Mouse (Mus musculus): ENCODE measurements around the gene Fabp2. TPM values are rescaled to one million over a fixed set of nuclear protein-coding genes. Genes with fewer than 3 reads are reported as not detected.

Fabp2 gene
- polyA plus RNA-seq, 1 experiment, result 215 TPM

DNA sequence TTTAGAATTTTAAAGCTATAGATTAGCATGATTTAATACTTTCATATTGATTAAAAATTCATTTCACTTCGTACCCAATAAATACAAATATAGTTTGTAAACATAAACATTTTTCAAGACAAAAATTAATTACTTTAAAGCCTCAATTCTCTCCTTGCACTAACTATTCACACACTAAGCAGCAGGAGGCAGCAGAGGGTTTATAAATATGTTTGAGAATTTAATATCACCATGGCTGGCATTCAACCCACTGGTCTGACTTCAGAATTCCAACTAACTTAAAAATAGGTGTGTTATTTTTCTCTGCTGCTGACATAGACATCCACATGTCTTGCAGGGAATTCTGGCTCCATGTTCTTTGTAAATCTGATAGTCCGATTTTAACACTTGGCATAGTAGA lies 44.3 kb downstream of the Fabp2 start:
- H3K36me3 ChIP-seq (ENCODE audit: control insufficient read depth, insufficient read depth, low read length), result peaks cover 18% of the 10 kb centered on the region
- WGBS, result 79% methylated on average over 2 of the region's 2 CpGs
- H3K27me3 ChIP-seq (ENCODE audit: control insufficient read depth, insufficient read depth, low read length), result no peaks in the 10 kb centered on the region
- no peak for TF ChIP-seq CTCF (IDR thresholded peaks at IDR 0.05; ENCODE audit: extremely low read depth, insufficient read length, insufficient replicate concordance, low read depth, low read length)
- no peak for TF ChIP-seq POLR2A (IDR thresholded peaks at IDR 0.05; ENCODE audit: low read depth, low read length)
- no peak overlapping the region for H3K27ac ChIP-seq (ENCODE audit: insufficient read depth, low read depth, low read length)
- H3K4me3 ChIP-seq (ENCODE audit: low read depth, low read length), result no peak overlapping the region
- no peaks in the 10 kb centered on the region for H3K4me1 ChIP-seq (ENCODE audit: control insufficient read depth, insufficient read depth, insufficient read length, low read length)

DNA sequence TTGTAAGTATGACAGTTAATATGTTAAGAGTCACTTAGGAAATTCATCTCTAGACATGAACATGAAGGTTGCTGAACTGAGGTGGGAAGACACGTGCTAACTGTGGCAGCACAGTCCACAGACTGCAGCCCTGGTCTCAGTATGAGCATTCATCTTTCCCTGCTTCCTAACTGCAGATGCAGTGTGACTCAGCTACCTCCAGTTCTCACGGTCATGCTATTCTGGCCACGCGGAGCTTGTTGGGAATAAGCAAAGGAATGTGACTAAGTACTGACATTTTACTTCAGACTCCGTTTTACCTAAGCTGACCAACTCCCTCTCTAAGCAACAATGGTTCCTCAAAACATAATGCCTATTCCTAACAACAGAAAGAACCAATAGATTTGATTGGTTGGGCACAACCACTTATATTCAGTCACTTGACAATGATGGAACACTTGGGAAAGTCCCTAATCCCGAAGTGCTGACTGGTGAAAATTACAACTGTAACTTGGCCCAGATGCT lies 48.6 kb downstream of the Fabp2 start:
- Histone ChIP-seq H3K4me3 (ENCODE audit: low read depth, low read length) (no peak overlapping the region), H3K27me3 (ENCODE audit: control insufficient read depth, insufficient read depth, low read length) (no peaks in the 10 kb centered on the region), H3K36me3 (ENCODE audit: control insufficient read depth, insufficient read depth, low read length) (peaks cover 16% of the 10 kb centered on the region), H3K4me1 (ENCODE audit: control insufficient read depth, insufficient read depth, insufficient read length, low read length) (no peaks in the 10 kb centered on the region), H3K27ac (ENCODE audit: insufficient read depth, low read depth, low read length) (no peak overlapping the region)
- TF ChIP-seq POLR2A (IDR thresholded peaks at IDR 0.05; ENCODE audit: low read depth, low read length) (no peak), CTCF (IDR thresholded peaks at IDR 0.05; ENCODE audit: extremely low read depth, insufficient read length, insufficient replicate concordance, low read depth, low read length) (no peak)
- 79% methylated on average over 6 of the region's 6 CpGs for WGBS

Other genes with a start within 250 kb of the Fabp2 start
- gene Pde5a, start 166.1 kb upstream of the Fabp2 start, polyA plus RNA-seq (2012; rRNA removed), result 3.9 and 10.3 TPM in 2 replicates
- gene Gm10959, start 24.3 kb downstream of the Fabp2 start, polyA plus RNA-seq (2012; rRNA removed), result not detected in 2 replicates
- 13.5 and 24.4 TPM in 2 replicates for gene 1810037I17Rik, start 29.1 kb downstream of the Fabp2 start, polyA plus RNA-seq (2012; rRNA removed)
- gene Usp53, start 89.4 kb downstream of the Fabp2 start, polyA plus RNA-seq (2012; rRNA removed), result 0.70 and 1.3 TPM in 2 replicates
- not detected in 2 replicates for gene Myoz2, start 139.9 kb downstream of the Fabp2 start, polyA plus RNA-seq (2012; rRNA removed)

Measured in small intestine, adult 2 months (tissue).